Mouse (Mus musculus) frontal cortex, adult (tissue): ENCODE results near the gene Lrrc23.

Experiments used
- ATAC-seq: cut with Nextera tagmentation; 2 replicates; pipeline ENCODE4 v1.9.2; 2017; ENCODE audit warnings: mild to moderate bottlenecking, moderate library complexity, mixed read lengths; ENCODE audit not compliant: low TSS enrichment

Gene Lrrc23

GRCm38 (mm10) chr6:124741842-124742241 is 37.7 kb downstream of the Lrrc23 start:
- ATAC-seq = no peak

DNA sequence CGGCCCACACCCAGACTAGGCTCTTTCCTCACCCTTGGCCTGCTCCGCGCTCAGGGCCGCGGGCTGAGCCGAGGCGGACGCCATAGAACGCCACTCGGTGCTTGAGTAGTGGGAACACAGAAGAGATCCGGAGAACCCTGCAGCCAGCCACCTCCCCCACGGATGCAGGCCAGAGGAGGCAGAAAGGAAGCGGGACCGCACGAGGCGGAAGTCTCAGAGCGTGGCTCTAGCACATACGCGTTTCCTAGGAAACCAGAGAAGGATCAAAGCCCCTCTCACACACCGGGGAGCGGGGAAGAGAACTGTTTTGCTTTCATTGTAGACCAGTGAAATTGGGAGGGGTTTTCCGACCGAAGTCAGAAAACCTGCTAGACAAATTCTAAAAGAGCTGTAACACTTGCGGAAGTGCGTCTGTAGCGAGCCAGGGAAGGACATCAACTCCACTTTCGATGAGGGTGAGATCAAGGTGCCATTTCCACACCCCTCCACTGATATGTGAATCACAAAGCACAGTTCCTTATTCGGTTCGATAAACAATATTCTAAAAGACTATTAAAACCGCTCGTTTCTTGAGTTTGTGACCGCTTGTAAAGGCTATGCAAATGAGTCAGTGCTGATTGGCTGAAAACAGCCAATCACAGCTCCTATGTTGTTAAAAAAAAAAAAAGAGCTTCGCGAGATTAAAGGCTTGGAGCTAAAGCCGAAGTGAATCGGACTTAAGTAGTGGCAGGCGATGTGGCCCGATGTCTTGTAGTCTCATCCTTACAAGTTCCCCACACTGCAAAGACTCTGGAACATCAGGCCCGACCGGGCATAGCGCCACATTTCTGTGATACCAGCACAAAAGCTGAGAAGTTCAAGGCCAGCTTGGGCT is 38.4 kb downstream of the Lrrc23 start, which contains the start of gene Grcc10:
TSS of gene Grcc10 (minus strand) at position 487 of the 874 bp plus-strand sequence.
- ATAC-seq = peak; percentile 62

DNA sequence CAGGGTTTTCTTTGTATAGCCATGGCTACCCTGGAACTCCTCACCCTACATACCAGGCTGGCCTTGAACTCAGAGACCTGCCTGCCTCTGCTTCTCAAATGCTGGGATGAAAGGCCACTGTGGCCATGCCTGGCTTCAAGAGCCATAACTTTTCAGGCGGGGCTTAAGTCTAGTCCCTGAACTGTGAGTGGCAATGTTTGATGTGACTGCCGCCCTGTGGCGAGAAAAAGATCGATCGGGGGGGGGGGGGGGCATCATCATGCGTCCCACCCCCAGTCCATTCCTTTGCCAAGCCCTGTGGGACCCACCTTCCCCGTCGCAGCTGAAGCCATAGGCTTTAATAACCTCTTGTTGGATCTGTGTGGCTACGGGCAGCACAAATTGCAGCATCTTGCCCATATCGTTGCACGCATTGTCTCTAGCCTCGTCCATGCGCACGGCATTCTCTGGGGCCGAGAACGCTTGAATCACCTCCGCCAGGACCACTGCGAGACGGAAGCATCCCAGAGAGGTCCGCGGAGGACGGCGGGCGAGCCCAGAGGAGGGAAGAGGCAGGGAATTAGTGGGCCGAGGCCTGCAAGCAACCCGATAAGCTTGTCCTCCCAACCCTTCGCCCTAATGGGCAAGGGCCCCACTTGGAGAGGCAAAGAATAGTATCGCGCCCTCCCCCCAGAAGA is 39.2 kb downstream of the Lrrc23 start:
- peak; percentile 10; the same call in 1 of the 2 replicates for ATAC-seq

DNA sequence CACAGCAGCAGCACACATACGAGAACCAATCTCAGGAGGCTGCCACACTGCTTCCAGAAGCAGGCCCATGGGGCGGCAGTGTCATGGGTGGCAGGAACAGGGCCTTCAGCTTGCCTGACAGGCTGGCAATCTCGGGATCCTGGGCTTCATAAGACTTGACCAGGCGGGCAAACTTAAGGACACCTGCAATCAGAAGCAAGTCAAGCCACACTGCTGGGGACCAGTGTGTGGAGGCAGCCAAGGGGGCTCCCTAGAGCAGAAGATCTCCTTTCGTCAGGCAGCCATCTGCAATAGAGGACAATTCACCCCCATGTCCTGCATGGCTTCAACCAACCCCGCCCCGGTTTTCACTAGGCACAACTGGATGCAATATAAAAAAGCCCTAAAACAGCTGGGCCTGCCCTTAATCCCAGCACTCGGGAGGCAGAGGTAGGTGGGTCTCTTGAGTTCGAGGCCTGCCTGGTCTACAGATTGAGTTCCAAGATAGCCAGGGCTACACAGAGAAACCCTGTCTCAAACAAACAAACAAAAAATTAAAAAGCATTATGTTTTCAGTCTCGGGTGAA is 40.2 kb downstream of the Lrrc23 start:
- no peak for ATAC-seq

DNA sequence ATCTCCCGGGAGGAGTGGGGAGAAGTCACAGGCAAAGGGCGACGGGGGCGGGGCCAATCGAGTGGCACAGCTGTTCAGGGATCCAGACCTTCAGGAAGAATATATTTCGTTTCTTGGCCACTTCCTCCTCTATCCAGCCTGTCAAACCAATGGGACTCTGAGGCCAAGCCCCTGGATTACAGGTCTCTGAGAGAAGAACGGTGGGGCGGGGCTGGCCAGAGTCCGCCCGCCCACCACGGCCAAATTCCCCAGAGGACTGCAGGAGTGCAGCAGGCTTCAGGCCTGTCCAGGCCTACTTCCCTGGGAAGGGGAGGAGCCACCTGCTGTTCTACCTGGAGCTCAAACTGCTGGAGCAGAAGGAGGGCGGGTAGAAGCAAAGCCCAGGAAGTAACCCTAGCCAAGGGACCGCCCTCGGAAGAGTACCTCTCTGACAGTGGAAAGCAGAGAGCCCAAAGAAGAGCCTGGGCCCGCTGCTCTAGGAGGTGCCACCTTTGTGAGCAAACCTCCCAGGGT is 41.0 kb downstream of the Lrrc23 start, which contains the start of gene Ptpn6:
TSS of gene Ptpn6 (minus strand) at position 204 of the 513 bp plus-strand sequence.
- ATAC-seq = no peak

- ATAC-seq = no peak
These were observed 42.5 kb downstream of the Lrrc23 start for GRCm38 (mm10) chr6:124737040-124737439.

- ATAC-seq = no peak
These were observed 45.1 kb downstream of the Lrrc23 start for GRCm38 (mm10) chr6:124734417-124734816.

DNA sequence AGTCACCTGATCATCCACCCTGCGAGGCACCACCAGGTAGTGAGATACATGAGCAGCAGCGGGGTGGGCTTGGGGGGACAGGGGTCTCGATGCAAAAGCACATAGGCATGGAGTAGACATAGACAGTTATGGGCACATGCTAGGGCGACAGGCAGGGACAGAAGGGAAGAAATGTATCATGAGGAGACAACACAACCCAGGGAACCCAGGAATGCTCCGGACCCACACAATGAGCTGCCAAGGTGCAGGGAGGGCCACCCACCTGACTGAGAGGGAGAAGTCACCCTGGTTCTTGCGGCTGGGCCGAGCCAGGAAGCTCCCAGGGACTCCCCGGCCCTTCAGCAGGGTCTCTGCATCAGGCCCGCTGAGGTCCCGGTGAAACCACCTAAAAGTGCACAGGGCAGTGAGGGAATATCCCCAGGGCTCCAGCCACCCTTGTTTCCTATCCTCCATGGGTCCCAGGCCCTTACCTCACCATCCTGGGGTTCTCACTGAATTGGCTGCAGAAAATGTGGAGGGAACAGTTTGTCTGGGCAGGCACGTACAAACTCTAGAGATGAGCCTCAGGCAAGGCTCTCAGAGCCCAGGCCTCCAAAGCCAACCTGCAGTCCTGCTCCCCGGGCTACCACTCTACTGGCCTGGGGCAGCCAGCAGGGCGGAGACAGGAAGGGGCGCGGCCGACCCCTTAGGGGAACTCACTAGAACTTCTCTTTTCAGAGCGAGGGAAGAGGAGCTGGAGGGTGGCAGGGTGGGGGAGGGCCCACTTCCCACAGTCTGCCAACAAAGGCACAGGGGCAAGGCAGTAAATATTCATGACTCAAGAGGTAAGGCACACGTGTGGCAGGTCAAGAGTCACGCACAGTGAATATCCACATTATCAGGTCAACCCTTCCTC is 46.8 kb downstream of the Lrrc23 start:
- ATAC-seq = 0 out of 2 replicates have a peak, but pooled peaks have one; percentile 32

DNA sequence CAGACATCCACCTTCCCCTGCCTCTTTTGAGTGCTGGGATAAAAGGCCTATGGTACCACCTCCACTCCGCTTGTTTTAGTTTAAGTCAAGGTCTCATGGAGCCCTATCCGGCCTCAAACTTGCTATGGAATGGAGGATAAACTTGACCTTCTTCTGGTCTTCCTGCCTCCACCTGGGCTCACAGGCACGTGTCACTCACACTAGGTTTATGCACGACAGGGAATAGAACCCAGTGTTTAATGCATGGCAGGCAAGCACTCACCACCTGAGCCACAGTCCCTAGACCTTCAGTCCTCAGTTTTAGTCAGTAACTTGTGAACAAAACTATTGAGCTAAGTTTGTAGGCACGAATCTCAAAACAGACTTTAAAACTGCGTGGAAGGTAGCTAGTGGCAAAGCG is 48.5 kb downstream of the Lrrc23 start:
- no peak for ATAC-seq

DNA sequence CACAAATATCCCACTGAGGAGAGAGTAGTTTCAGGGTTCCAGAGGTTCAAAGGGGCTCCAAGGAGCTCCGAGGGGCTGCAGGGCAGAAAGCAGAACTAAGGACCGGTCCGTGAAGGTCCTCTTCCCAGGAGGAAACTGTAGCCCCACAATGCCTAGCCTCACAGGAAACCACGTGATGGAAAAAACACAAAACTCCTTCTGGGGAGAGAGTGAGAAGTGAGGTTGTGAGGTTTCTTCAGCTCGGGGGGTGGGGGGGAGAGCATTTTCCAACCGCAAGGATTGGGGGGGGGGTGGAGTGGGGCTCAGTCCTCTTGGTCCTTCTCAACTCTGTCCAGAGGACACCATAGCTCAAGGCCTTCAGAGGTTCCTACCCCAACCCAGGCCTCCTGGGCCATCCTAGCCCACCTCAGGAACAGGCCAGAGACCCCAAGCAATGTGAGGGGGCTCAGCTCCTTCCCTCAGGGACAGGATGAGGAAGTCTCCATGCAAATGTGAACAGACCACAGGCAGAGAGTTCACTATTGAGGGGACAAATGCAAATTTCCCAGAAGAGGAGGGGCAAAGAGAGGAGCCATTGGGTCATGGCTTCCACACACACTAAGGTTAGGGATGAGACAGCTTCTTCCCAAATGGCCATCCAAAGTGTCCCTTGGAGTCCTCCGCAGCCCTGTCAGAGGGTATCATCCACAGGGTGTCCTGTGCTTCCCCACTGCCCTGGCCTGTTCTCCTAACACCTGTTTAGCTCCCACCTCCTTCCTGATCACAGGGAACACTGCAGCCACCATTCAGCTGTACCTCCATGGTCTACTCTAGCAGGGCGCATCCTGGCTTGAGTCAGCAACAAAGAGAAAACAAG is 49.4 kb downstream of the Lrrc23 start:
- no peak for ATAC-seq

DNA sequence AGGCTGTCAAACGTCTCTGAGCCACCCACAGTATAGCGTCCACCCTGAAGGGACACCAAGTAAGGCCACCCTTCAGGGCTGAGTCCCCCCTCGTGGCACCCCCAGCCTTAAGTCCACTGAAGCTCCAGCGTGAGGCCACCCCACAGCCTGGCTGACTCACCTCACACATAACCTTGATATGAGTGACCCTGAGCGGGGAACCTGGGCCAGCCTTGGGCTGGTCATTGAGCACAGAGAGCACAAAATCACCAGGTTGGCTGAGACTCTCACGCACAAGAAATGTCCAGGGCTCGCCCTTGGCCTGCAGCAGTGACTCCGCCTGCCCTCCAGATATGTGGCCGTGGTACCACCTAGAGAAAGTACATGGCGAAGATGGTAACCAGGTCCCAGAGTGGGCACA is 50.9 kb downstream of the Lrrc23 start:
- no peak for ATAC-seq

GRCm38 (mm10) chr6:124724472-124724871 is 55.1 kb downstream of the Lrrc23 start:
- no peak for ATAC-seq

- no peak for ATAC-seq
These were observed 56.0 kb downstream of the Lrrc23 start for GRCm38 (mm10) chr6:124723541-124723940.

- ATAC-seq = no peak
These were observed 56.6 kb downstream of the Lrrc23 start for GRCm38 (mm10) chr6:124722876-124723473.

DNA sequence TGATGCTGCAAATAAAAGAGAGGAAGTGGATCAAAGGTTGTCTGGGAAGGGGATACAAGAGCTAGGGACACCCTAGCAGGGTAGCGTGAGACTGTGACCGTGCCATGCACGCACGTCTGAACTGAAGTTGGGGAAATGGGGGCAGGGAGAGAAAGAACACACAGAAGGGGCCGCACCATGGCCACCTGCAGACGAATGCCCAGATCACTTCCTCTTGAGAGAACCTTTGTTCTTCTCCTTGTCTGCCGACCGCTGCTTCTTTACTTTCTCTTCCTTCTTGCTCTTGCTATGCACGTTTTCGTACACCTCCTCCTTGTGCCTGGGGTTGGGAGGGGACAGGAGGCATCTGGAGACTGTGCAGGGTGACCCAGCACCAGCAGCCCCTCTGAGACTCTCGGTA is 58.6 kb downstream of the Lrrc23 start:
- no peak for ATAC-seq
